Mouse (Mus musculus) kidney, adult 11 months (tissue): Measurements from ENCODE around the gene Gm2956.
"Not testable (repeated sequence)": the region's sequence is repeated elsewhere in the genome, so short reads cannot be mapped to it uniquely, and the experiment has no call there.

Source experiments
- DNase-seq: peaks from one replicate; pipeline ENCODE4 v3.0.0; 2022

Gene Gm2956

GRCm38 (mm10) chr14:3332087-3332677 lies at the start of gene Gm2956:
Gm2956 (plus strand) TSS chr14:3332627.
- not testable (repeated sequence) for DNase-seq

DNA sequence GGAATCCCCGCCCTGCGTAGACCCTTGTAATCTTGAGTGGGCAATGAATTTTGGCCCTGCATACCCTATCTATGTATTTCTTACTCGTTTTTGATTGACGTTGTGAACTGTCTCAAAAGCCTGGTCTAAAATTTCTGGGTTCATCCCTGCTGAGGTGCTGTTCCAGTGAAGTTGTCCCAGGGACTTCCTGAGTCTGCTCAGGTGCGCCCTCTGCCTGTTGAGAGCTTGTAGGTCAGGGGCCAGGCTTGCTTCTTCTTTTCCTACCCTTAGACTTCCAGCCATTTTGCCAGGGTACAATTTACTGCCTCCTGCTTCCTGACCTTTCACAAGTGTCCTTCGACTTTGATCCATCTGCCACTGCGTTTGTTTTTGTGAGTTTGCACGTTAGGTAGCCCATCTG lies 979 bp downstream of the Gm2956 start:
- DNase-seq = not testable (repeated sequence)

GRCm38 (mm10) chr14:3394793-3395192 lies 62.4 kb downstream of the Gm2956 start, which contains the start of gene Gm10413:
Gm10413 (plus strand) TSS chr14:3395093.
- DNase-seq = not testable (repeated sequence)
